Comparison of ENCODE assay signal across 8 mouse cellular contexts in the genomic region with DNA sequence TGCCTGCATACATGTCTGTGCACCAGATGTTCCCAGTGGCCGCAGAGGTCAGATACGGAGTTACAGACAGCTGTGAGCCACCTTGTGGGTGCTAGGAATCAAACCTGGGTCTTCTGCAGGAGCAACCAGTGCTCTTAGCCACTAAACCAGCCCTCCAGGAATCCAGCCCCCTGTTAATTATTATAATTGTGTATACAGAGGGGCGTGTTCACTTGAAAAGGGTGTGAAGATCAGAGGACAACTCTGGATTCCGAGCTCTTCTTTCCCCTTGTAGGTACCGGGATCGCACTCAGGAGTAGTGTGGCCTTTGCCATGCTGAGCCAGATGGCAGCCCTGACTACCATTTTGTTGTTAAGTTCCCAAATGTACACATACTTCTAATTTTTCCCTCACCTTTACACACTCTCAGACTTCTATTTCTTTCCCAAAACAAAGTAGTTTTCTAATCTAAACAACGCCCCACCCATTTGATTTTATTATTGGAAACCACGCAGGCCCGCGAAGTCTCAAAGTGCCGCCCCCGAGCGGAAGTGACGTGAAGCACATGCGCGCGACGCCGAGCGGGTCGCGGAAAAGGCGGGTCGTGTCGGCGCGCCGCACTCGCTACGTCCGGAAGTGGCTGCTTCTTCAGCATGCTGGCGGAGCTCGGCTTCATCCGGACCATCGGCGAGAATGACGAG. TPM values are rescaled to one million over a fixed set of nuclear protein-coding genes. Genes with fewer than 3 reads are reported as not detected.
DNase-seq lines count a peak whose midpoint lies in the region; ATAC-seq lines count a peak whose summit lies in the region.

A gene (plus strand): TSS at position 492 of the 680 bp plus-strand sequence.

- peaks cover 20% of the 10 kb centered on the region for H3K4me1 ChIP-seq in hindbrain, embryonic 15.5 days (replicated peaks)

- H3K36me3 ChIP-seq in hindbrain, embryonic 15.5 days: peaks cover 14% of the 10 kb centered on the region

- peak; percentile 92 for ATAC-seq in hindbrain, embryonic 15.5 days (ENCODE audit: low FRiP score, low read depth)

- WGBS in hindbrain, embryonic 15.5 days: 2% methylated on average over 37 of the region's 37 CpGs

- peak within 1 kb of the TSS; percentile 78 for H3K4me2 ChIP-seq in hindbrain, embryonic 15.5 days

- peak within 1 kb of the TSS; percentile 55 for H3K4me3 ChIP-seq in hindbrain, embryonic 15.5 days

- H3K27me3 ChIP-seq in hindbrain, embryonic 15.5 days: no peaks in the 10 kb centered on the region

- no peaks in the 10 kb centered on the region for H3K9me3 ChIP-seq in hindbrain, embryonic 15.5 days

- H3K27ac ChIP-seq in hindbrain, embryonic 15.5 days (replicated peaks): peak within 1 kb of the TSS; percentile 83

- DNase-seq in T-cell, adult 2 months (ENCODE audit: low spot score): peak; percentile 94
- DNase-seq in cerebellum, postnatal 36 days: peak; percentile 92
- peak; percentile 93 to 94 for DNase-seq in frontal cortex, postnatal 36 days (ENCODE audit: low spot score in 2 of 2)
- DNase-seq in left cerebral cortex, adult 11 months (ENCODE audit: low spot score): peak; percentile 83
- DNase-seq in lung, postnatal 4 days: peak; percentile 94
- DNase-seq in retina, postnatal 7 days (ENCODE audit: low read depth, low spot score): peak; percentile 87
- DNase-seq in urinary bladder, adult 2 months (ENCODE audit: low spot score): peak; percentile 86

- H3K9ac ChIP-seq in hindbrain, embryonic 15.5 days: peak within 1 kb of the TSS; percentile 59

RNA-seq across cellular contexts. Expression of the gene that starts here (rescaled TPM):
- 35.4 and 38.0 TPM in 2 replicates for polyA plus RNA-seq in hindbrain, embryonic 15.5 days (2015; fragmentation: Nextera tagmentation; extraction: Ambion mirVana)
- polyA plus RNA-seq in urinary bladder, adult 2 months (2012; rRNA removed): 25.1 and 26.1 TPM in 2 replicates

Comparison
In these comparisons a context has a peak if more than half of its experiments do, and no peak if none do; other contexts are left out.
1. Peak in every context shown above with its lines: DNase-seq, ATAC-seq, H3K4me3 ChIP-seq and H3K27ac ChIP-seq.